Mouse (Mus musculus): ENCODE results near the gene Iqsec1. TPM values are rescaled to one million over a fixed set of nuclear protein-coding genes. Genes with fewer than 3 reads are reported as not detected.
"Not testable (repeated sequence)": the region's sequence is repeated elsewhere in the genome, so short reads cannot be mapped to it uniquely, and the experiment has no call there.

Iqsec1 gene
- total and polyA plus RNA-seq, 2 experiments, result 8.9 to 69.3 TPM

- TF ChIP-seq CTCF (IDR thresholded peaks at IDR 0.05; ENCODE audit: low read depth, low read length) (no peak), POLR2A (IDR thresholded peaks at IDR 0.05; ENCODE audit: extremely low read depth, insufficient read depth, low read length) (no peak)
- 78% methylated on average over 4 of the region's 4 CpGs for WGBS
- DNase-seq (ENCODE audit: extremely low read depth, low read depth, low spot score), result no peak
- Histone ChIP-seq H3K79me2 (ENCODE audit: control insufficient read depth, insufficient read depth, low read length) (no peaks in the 10 kb centered on the region), H3K4me3 (ENCODE audit: insufficient read depth, low read depth, low read length) (no peak overlapping the region), H3K4me1 (ENCODE audit: control insufficient read depth, insufficient read depth, low read length) (no peaks in the 10 kb centered on the region), H3K27ac (replicated peaks; ENCODE audit: insufficient read depth, low read depth, low read length) (no peak overlapping the region), H3K36me3 (ENCODE audit: control insufficient read depth, insufficient read depth, low read length) (no peaks in the 10 kb centered on the region), H3K9ac (ENCODE audit: low read depth, low read length) (no peak overlapping the region), H3K27me3 (ENCODE audit: control insufficient read depth, insufficient read depth, low read length) (no peaks in the 10 kb centered on the region)
Measured at GRCm38 (mm10) chr6:90635081-90635480, 353.4 kb downstream of the Iqsec1 start.

- not testable (repeated sequence) for H3K79me2 ChIP-seq (ENCODE audit: control insufficient read depth, insufficient read depth, low read length); H3K4me1 ChIP-seq (ENCODE audit: control insufficient read depth, insufficient read depth, low read length); H3K9ac ChIP-seq (ENCODE audit: low read depth, low read length); H3K36me3 ChIP-seq (ENCODE audit: control insufficient read depth, insufficient read depth, low read length); H3K27ac ChIP-seq (replicated peaks; ENCODE audit: insufficient read depth, low read depth, low read length); H3K4me3 ChIP-seq (ENCODE audit: insufficient read depth, low read depth, low read length); H3K27me3 ChIP-seq (ENCODE audit: control insufficient read depth, insufficient read depth, low read length)
- DNase-seq (ENCODE audit: extremely low read depth, low read depth, low spot score), result peak; percentile 17
- 89% methylated on average over 3 of the region's 3 CpGs for WGBS
Measured at GRCm38 (mm10) chr6:90632526-90632925, 356.0 kb downstream of the Iqsec1 start.

DNA sequence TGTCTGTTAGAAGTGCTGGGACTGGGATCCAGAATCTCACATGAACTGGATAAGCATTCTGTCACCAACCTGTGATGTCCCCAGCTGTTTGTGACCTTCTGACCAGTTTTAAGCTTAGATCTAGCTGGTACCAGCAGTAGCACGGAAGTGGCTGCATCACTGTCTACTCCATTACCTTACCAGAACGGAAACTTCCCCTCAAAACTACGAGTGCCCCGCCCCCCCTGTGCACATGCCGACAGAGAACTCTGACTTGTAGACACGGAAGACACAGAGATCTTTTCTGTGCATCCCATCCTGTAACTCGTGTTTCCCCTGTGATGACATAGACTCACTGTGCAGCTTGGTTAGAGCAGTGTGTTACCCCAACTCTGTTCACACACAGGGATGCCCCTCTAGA, 358.1 kb downstream of the Iqsec1 start:
- 93% methylated on average over 7 of the region's 7 CpGs for WGBS
- no peak overlapping the region for H3K27ac ChIP-seq (replicated peaks; ENCODE audit: insufficient read depth, low read depth, low read length)

DNA sequence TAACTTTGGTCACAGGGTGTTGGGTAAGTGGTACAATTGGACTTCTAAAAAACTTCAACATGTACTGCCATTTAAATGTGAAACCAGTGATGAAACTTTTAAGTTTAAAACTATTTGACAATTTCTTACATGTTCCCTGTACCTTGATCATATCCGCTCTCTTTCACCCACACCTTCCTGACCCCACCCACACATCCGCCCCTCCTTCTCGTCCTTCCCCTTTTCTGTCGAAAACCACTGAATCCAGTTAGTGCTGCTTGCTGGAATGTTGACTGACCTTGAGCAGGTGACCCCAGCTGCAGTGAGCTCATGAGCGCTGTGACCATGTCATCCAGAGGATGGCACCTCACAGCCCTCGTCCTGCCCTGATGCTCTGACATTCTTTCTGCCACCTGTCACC, 359.0 kb downstream of the Iqsec1 start:
- no peak for TF ChIP-seq POLR2A (IDR thresholded peaks at IDR 0.05; ENCODE audit: extremely low read depth, insufficient read depth, low read length)
- no peak for TF ChIP-seq CTCF (IDR thresholded peaks at IDR 0.05; ENCODE audit: low read depth, low read length)
- no peaks in the 10 kb centered on the region for H3K4me1 ChIP-seq (ENCODE audit: control insufficient read depth, insufficient read depth, low read length)
- H3K36me3 ChIP-seq (ENCODE audit: control insufficient read depth, insufficient read depth, low read length), result no peaks in the 10 kb centered on the region
- H3K27me3 ChIP-seq (ENCODE audit: control insufficient read depth, insufficient read depth, low read length), result no peaks in the 10 kb centered on the region
- no peak overlapping the region for H3K4me3 ChIP-seq (ENCODE audit: insufficient read depth, low read depth, low read length)
- DNase-seq (ENCODE audit: extremely low read depth, low read depth, low spot score), result no peak
- 84% methylated on average over 6 of the region's 6 CpGs for WGBS
- no peak overlapping the region for H3K27ac ChIP-seq (replicated peaks; ENCODE audit: insufficient read depth, low read depth, low read length)
- no peak overlapping the region for H3K9ac ChIP-seq (ENCODE audit: low read depth, low read length)
- no peaks in the 10 kb centered on the region for H3K79me2 ChIP-seq (ENCODE audit: control insufficient read depth, insufficient read depth, low read length)

More for the DNA sequence above, 358.1 kb downstream of the Iqsec1 start:
- H3K4me1 ChIP-seq (ENCODE audit: control insufficient read depth, insufficient read depth, low read length), result no peaks in the 10 kb centered on the region
- DNase-seq (ENCODE audit: extremely low read depth, low read depth, low spot score), result no peak
- H3K27me3 ChIP-seq (ENCODE audit: control insufficient read depth, insufficient read depth, low read length), result no peaks in the 10 kb centered on the region
- H3K4me3 ChIP-seq (ENCODE audit: insufficient read depth, low read depth, low read length), result no peak overlapping the region
- no peak overlapping the region for H3K9ac ChIP-seq (ENCODE audit: low read depth, low read length)
- no peak for TF ChIP-seq CTCF (IDR thresholded peaks at IDR 0.05; ENCODE audit: low read depth, low read length)
- TF ChIP-seq POLR2A (IDR thresholded peaks at IDR 0.05; ENCODE audit: extremely low read depth, insufficient read depth, low read length), result no peak
- no peaks in the 10 kb centered on the region for H3K79me2 ChIP-seq (ENCODE audit: control insufficient read depth, insufficient read depth, low read length)
- no peaks in the 10 kb centered on the region for H3K36me3 ChIP-seq (ENCODE audit: control insufficient read depth, insufficient read depth, low read length)

DNA sequence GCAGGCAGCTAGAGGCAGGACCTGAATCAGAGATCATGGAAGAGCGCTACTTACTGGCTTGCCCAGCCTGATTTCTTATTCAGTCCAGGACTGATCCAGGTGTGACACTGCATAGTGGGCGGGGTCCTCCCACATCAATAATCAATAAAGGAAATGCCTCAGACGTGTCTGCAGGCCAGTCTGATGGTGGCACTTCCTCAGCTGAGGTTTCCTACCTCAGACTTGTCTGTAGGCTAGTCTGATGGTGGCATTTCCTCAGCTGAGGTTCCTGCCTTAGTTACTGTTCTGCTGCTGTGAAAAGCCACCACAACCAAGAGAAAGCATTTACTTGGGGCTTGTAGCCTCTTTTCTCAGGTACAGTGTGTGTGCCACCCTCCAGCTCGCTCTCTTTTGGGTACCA, 360.9 kb downstream of the Iqsec1 start:
- H3K27me3 ChIP-seq (ENCODE audit: control insufficient read depth, insufficient read depth, low read length), result no peaks in the 10 kb centered on the region
- no peak for DNase-seq (ENCODE audit: extremely low read depth, low read depth, low spot score)
- H3K4me1 ChIP-seq (ENCODE audit: control insufficient read depth, insufficient read depth, low read length), result no peaks in the 10 kb centered on the region
- no peak overlapping the region for H3K9ac ChIP-seq (ENCODE audit: low read depth, low read length)
- H3K36me3 ChIP-seq (ENCODE audit: control insufficient read depth, insufficient read depth, low read length), result no peaks in the 10 kb centered on the region
- no peak overlapping the region for H3K27ac ChIP-seq (replicated peaks; ENCODE audit: insufficient read depth, low read depth, low read length)
- H3K79me2 ChIP-seq (ENCODE audit: control insufficient read depth, insufficient read depth, low read length), result no peaks in the 10 kb centered on the region
- TF ChIP-seq CTCF (IDR thresholded peaks at IDR 0.05; ENCODE audit: low read depth, low read length) (no peak), POLR2A (IDR thresholded peaks at IDR 0.05; ENCODE audit: extremely low read depth, insufficient read depth, low read length) (no peak)
- WGBS, result 82% methylated on average over 4 of the region's 4 CpGs
- no peak overlapping the region for H3K4me3 ChIP-seq (ENCODE audit: insufficient read depth, low read depth, low read length)

DNA sequence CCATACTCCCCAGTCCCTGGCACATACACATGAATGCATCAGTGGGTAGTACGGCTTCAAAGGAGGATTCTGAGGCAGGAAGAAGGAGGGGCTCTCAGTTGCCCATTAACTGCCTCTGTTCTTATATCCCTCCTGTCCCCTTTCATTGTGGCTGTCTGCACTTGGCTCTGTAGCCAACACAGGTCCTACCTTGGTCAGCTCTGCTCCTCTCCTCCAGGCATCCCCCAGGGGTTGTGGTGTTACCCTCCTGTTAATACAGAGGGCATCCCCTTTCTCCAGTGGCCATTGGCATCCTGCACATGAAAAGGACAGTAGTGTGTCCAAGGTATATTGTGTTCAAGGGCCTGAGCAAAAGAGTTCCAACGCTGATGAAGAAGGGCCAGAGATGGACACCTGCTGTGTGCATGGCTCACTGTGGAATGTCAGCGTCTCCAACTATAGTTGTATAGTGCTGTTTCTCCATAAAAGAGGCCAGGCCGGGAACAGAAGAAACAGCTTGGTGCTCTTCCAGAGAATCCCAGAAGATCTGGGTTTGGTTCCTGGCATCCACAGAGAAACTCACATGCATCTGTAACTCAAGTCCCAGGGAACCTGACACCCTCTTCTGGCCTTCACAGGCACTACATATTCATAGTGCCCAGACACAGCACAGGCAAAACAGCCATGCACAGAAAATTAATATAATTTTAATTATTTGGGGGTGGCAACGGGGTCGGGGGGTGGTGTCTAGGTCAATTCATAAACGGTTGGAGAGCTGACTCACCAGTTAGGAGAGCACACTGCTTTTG, 363.1 kb downstream of the Iqsec1 start:
- Histone ChIP-seq H3K4me1 (ENCODE audit: control insufficient read depth, insufficient read depth, low read length) (no peaks in the 10 kb centered on the region), H3K27me3 (ENCODE audit: control insufficient read depth, insufficient read depth, low read length) (no peaks in the 10 kb centered on the region), H3K79me2 (ENCODE audit: control insufficient read depth, insufficient read depth, low read length) (no peaks in the 10 kb centered on the region), H3K36me3 (ENCODE audit: control insufficient read depth, insufficient read depth, low read length) (no peaks in the 10 kb centered on the region), H3K27ac (replicated peaks; ENCODE audit: insufficient read depth, low read depth, low read length) (no peak overlapping the region), H3K4me3 (ENCODE audit: insufficient read depth, low read depth, low read length) (no peak overlapping the region), H3K9ac (ENCODE audit: low read depth, low read length) (no peak overlapping the region)
- TF ChIP-seq CTCF (IDR thresholded peaks at IDR 0.05; ENCODE audit: low read depth, low read length), result no peak
- no peak for TF ChIP-seq POLR2A (IDR thresholded peaks at IDR 0.05; ENCODE audit: extremely low read depth, insufficient read depth, low read length)
- 90% methylated on average over 7 of the region's 7 CpGs for WGBS
- DNase-seq (ENCODE audit: extremely low read depth, low read depth, low spot score), result no peak
